Mouse (Mus musculus): ENCODE results near the gene Atp6ap1l. TPM values are rescaled to one million over a fixed set of nuclear protein-coding genes. Genes with fewer than 3 reads are reported as not detected.

Gene Atp6ap1l
- polyA plus RNA-seq, 1 experiment = 0.18 TPM

GRCm38 (mm10) chr13:90914721-90915120 lies 9.6 kb upstream of the Atp6ap1l start:
- DNase-seq = no peak
- Histone ChIP-seq H3K27ac (ENCODE audit: control insufficient read depth, insufficient read depth, low read length) (no peak overlapping the region), H3K36me3 (ENCODE audit: control insufficient read depth, insufficient read depth, low read length) (no peaks in the 10 kb centered on the region), H3K27me3 (ENCODE audit: control insufficient read depth, insufficient read depth, low read length) (no peaks in the 10 kb centered on the region), H3K4me3 (ENCODE audit: control insufficient read depth, insufficient read depth, low read length) (no peak overlapping the region), H3K4me1 (replicated peaks; ENCODE audit: control insufficient read depth, insufficient read depth, low read length) (no peaks in the 10 kb centered on the region)
- no peak for TF ChIP-seq POLR2A (IDR thresholded peaks at IDR 0.05; ENCODE audit: control insufficient read depth, extremely low read depth, insufficient read depth, low read length, poor library complexity)
- TF ChIP-seq CTCF (IDR thresholded peaks at IDR 0.05; ENCODE audit: borderline replicate concordance, control insufficient read depth, extremely low read depth, insufficient read depth, low read length, poor library complexity) = no peak
- 93% methylated on average over 4 of the region's 4 CpGs for WGBS

DNA sequence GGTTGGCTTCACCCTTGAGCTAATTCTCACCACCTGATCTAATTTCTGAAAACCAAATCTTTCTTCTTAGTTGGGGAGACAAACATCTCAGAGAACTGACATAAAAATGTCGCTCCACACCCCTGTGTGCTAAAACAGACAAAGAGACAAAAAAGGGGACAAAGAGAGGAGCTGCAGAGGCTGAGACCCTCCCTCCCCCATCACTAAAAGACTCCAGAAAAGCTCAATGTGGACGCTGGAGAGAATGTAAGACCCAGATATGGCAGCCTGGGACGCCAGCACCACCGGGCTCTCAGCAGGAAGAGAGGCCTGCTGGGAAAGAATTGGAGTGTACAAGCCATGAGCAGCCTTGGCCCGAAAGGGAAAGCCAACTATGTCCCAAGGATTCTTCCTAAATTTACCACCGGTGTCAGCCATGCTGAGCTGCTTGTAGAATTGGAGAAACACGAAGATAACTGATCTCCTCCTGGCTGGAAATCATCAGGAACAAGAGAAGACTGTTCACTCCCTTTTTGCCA lies 8.6 kb upstream of the Atp6ap1l start:
- 87% methylated on average over 7 of the region's 7 CpGs for WGBS
- no peak for DNase-seq
- TF ChIP-seq POLR2A (IDR thresholded peaks at IDR 0.05; ENCODE audit: control insufficient read depth, extremely low read depth, insufficient read depth, low read length, poor library complexity) (no peak), CTCF (IDR thresholded peaks at IDR 0.05; ENCODE audit: borderline replicate concordance, control insufficient read depth, extremely low read depth, insufficient read depth, low read length, poor library complexity) (no peak)
- no peaks in the 10 kb centered on the region for H3K4me1 ChIP-seq (replicated peaks; ENCODE audit: control insufficient read depth, insufficient read depth, low read length)
- no peak overlapping the region for H3K4me3 ChIP-seq (ENCODE audit: control insufficient read depth, insufficient read depth, low read length)
- no peaks in the 10 kb centered on the region for H3K27me3 ChIP-seq (ENCODE audit: control insufficient read depth, insufficient read depth, low read length)
- no peak overlapping the region for H3K27ac ChIP-seq (ENCODE audit: control insufficient read depth, insufficient read depth, low read length)
- no peaks in the 10 kb centered on the region for H3K36me3 ChIP-seq (ENCODE audit: control insufficient read depth, insufficient read depth, low read length)

- TF ChIP-seq CTCF (IDR thresholded peaks at IDR 0.05; ENCODE audit: borderline replicate concordance, control insufficient read depth, extremely low read depth, insufficient read depth, low read length, poor library complexity) (no peak), POLR2A (IDR thresholded peaks at IDR 0.05; ENCODE audit: control insufficient read depth, extremely low read depth, insufficient read depth, low read length, poor library complexity) (no peak)
- H3K27ac ChIP-seq (ENCODE audit: control insufficient read depth, insufficient read depth, low read length) = no peak overlapping the region
- no peaks in the 10 kb centered on the region for H3K4me1 ChIP-seq (replicated peaks; ENCODE audit: control insufficient read depth, insufficient read depth, low read length)
- no peak overlapping the region for H3K4me3 ChIP-seq (ENCODE audit: control insufficient read depth, insufficient read depth, low read length)
- WGBS = 95% methylated on average over 17 of the region's 17 CpGs
- no peaks in the 10 kb centered on the region for H3K36me3 ChIP-seq (ENCODE audit: control insufficient read depth, insufficient read depth, low read length)
- H3K27me3 ChIP-seq (ENCODE audit: control insufficient read depth, insufficient read depth, low read length) = no peaks in the 10 kb centered on the region
- no peak for DNase-seq
These were observed 7.9 kb upstream of the Atp6ap1l start for GRCm38 (mm10) chr13:90912760-90913674.

DNA sequence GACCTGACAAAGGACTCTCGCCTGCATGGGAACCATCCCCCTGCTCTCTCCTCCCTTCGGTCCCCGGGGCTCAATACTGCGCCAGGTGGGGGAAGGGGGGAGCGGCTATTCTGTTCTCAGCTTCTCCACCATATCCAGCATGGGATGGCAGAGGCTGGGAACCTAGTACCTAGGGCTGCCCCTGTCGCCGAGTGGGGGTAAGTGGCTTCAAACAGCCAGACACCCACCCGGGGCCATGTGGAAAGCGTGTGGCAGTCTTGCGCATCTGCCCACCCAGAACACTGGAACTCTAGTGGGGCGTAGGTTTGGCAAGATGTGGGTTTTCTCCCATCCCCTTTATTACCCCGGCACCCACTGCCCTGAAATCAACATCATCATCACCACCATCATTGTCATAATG lies 2.2 kb upstream of the Atp6ap1l start:
- Histone ChIP-seq H3K27me3 (ENCODE audit: control insufficient read depth, insufficient read depth, low read length) (no peaks in the 10 kb centered on the region), H3K27ac (ENCODE audit: control insufficient read depth, insufficient read depth, low read length) (no peak overlapping the region), H3K4me1 (replicated peaks; ENCODE audit: control insufficient read depth, insufficient read depth, low read length) (no peaks in the 10 kb centered on the region), H3K36me3 (ENCODE audit: control insufficient read depth, insufficient read depth, low read length) (no peaks in the 10 kb centered on the region), H3K4me3 (ENCODE audit: control insufficient read depth, insufficient read depth, low read length) (no peak overlapping the region)
- DNase-seq = no peak
- TF ChIP-seq CTCF (IDR thresholded peaks at IDR 0.05; ENCODE audit: borderline replicate concordance, control insufficient read depth, extremely low read depth, insufficient read depth, low read length, poor library complexity) (no peak), POLR2A (IDR thresholded peaks at IDR 0.05; ENCODE audit: control insufficient read depth, extremely low read depth, insufficient read depth, low read length, poor library complexity) (no peak)
- 97% methylated on average over 12 of the region's 12 CpGs for WGBS

DNA sequence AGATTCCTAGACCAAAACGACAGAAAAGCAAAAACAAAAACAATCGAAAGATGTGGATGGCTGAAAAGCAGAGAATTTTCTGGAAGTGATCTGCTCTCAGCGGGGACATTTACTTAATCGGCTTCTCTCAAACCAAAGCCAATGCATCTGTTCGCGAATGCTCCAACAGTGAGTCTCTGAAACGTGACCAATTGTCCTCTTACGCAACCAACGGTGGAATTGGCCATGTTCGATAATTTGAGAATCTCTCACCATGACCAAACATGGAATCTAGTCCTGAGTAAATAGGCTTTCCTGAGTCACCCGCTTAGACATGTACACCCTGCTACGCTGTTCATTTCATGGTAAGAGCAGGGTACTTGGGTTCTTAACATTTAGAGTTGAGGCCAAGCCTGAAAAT lies 8.3 kb downstream of the Atp6ap1l start:
- Histone ChIP-seq H3K27me3 (ENCODE audit: control insufficient read depth, insufficient read depth, low read length) (no peaks in the 10 kb centered on the region), H3K4me3 (ENCODE audit: control insufficient read depth, insufficient read depth, low read length) (no peak overlapping the region), H3K36me3 (ENCODE audit: control insufficient read depth, insufficient read depth, low read length) (no peaks in the 10 kb centered on the region), H3K27ac (ENCODE audit: control insufficient read depth, insufficient read depth, low read length) (no peak overlapping the region), H3K4me1 (replicated peaks; ENCODE audit: control insufficient read depth, insufficient read depth, low read length) (no peaks in the 10 kb centered on the region)
- TF ChIP-seq POLR2A (IDR thresholded peaks at IDR 0.05; ENCODE audit: control insufficient read depth, extremely low read depth, insufficient read depth, low read length, poor library complexity) = no peak
- no peak for TF ChIP-seq CTCF (IDR thresholded peaks at IDR 0.05; ENCODE audit: borderline replicate concordance, control insufficient read depth, extremely low read depth, insufficient read depth, low read length, poor library complexity)
- DNase-seq = no peak
- WGBS = 96% methylated on average over 12 of the region's 12 CpGs

DNA sequence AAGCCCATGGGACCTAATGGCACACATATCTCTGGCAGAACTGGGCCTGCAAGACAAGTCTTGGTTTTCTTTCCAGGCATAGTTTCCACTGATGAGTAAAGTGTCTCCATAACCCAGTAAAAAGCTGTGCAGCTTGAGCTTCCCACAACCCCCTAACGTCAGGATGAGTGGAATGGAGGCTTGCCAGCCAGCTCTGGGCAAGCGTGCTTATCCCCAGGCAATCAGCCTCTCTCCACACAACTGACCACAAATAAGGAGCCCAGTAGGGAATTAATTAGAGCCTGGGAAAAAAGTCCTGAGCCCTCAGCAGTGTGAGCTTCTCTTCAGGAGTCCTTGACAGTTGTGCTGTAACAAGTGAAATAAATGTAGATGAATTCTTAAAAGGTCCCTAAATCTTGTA lies 9.1 kb downstream of the Atp6ap1l start:
- TF ChIP-seq POLR2A (IDR thresholded peaks at IDR 0.05; ENCODE audit: control insufficient read depth, extremely low read depth, insufficient read depth, low read length, poor library complexity) (no peak), CTCF (IDR thresholded peaks at IDR 0.05; ENCODE audit: borderline replicate concordance, control insufficient read depth, extremely low read depth, insufficient read depth, low read length, poor library complexity) (no peak)
- 85% methylated on average over 2 of the region's 2 CpGs for WGBS
- Histone ChIP-seq H3K27me3 (ENCODE audit: control insufficient read depth, insufficient read depth, low read length) (no peaks in the 10 kb centered on the region), H3K4me3 (ENCODE audit: control insufficient read depth, insufficient read depth, low read length) (no peak overlapping the region), H3K4me1 (replicated peaks; ENCODE audit: control insufficient read depth, insufficient read depth, low read length) (no peaks in the 10 kb centered on the region), H3K27ac (ENCODE audit: control insufficient read depth, insufficient read depth, low read length) (no peak overlapping the region), H3K36me3 (ENCODE audit: control insufficient read depth, insufficient read depth, low read length) (no peaks in the 10 kb centered on the region)
- DNase-seq = no peak
